Mouse (Mus musculus) forebrain, postnatal 0 days (tissue): ENCODE data around the gene Smn1. TPM values are rescaled to one million over a fixed set of nuclear protein-coding genes. Genes with fewer than 3 reads are reported as not detected.
"Not testable (repeated sequence)": the region's sequence is repeated elsewhere in the genome, so short reads cannot be mapped to it uniquely, and the experiment has no call there.

ENCODE experiments used
- ATAC-seq: fragments of 200-750 bp; cut with Nextera tagmentation; 2 replicates; pipeline ENCODE4 v1.8.0; 2017; ENCODE audit warnings: mild to moderate bottlenecking, moderate library complexity
- DNase-seq: peaks from one replicate; pipeline ENCODE4 v3.0.0-alpha.2; 2015
- H3K27ac ChIP-seq: fragments of 300-500 bp; sonication (generic); 2 replicates; pipeline ENCODE4 v1.5.1; 2014; ENCODE audit warnings: low read depth, mild to moderate bottlenecking, antibody characterized with exemption, low read length, moderate library complexity, mixed read lengths
- H3K27me3 ChIP-seq: fragments of 300-500 bp; sonication (generic); 2 replicates; pipeline ENCODE4 v1.6.1; 2014; ENCODE audit warnings: mild to moderate bottlenecking, low read length, mixed read lengths; ENCODE audit not compliant: insufficient read depth
- H3K36me3 ChIP-seq: fragments of 300-500 bp; sonication (generic); 2 replicates; pipeline ENCODE4 v1.6.1; 2014; ENCODE audit warnings: mild to moderate bottlenecking, moderate library complexity; ENCODE audit not compliant: insufficient read depth
- H3K4me1 ChIP-seq: fragments of 300-500 bp; sonication (generic); 2 replicates; pipeline ENCODE4 v1.6.1; 2014; ENCODE audit warnings: antibody characterized with exemption; ENCODE audit not compliant: insufficient read depth
- H3K4me2 ChIP-seq: fragments of 300-500 bp; sonication (generic); 2 replicates; pipeline ENCODE4 v1.6.1; 2014; ENCODE audit warnings: low read depth, mild to moderate bottlenecking, moderate library complexity
- H3K4me3 ChIP-seq: fragments of 300-500 bp; sonication (generic); 2 replicates; pipeline ENCODE4 v1.5.1; 2014; ENCODE audit warnings: low read depth, low read length, mixed read lengths
- H3K9ac ChIP-seq: fragments of 300-500 bp; sonication (generic); 2 replicates; pipeline ENCODE4 v1.6.1; 2014; ENCODE audit warnings: mild to moderate bottlenecking
- H3K9me3 ChIP-seq: fragments of 300-500 bp; sonication (generic); 2 replicates; pipeline ENCODE4 v1.6.1; 2016; ENCODE audit warnings: low read length
- polyA plus RNA-seq: library from polyadenylated mRNA; unstranded; fragments of >200 nt; fragmentation: Nextera tagmentation; extraction: Ambion mirVana; gene quantifications from 2 replicates; pipeline ENCODE4 v1.2.1, GENCODE M21; 2015
- total RNA-seq: library from RNA; depleted of rRNA; stranded (reverse); fragments of >200 nt; gene quantifications from 2 replicates; pipeline ENCODE4 v1.2.3, GENCODE M21; 2014; rRNA removed

Gene Smn1
- total and polyA plus RNA-seq, 2 experiments from 2014 or later: 31.4 to 51.8 TPM

GRCm38 (mm10) chr13:100183111-100183510 is 58.5 kb downstream of the Smn1 start:
- H3K27me3 ChIP-seq, H3K4me3 ChIP-seq, H3K4me1 ChIP-seq, DNase-seq, H3K9ac ChIP-seq, H3K9me3 ChIP-seq, ATAC-seq, H3K27ac ChIP-seq, H3K36me3 ChIP-seq, H3K4me2 ChIP-seq: not testable (repeated sequence)

Other genes starting within 250 kb of the Smn1 start
- gene Cartpt, start 223.8 kb upstream of the Smn1 start, total RNA-seq: 3.0 and 3.2 TPM in 2 replicates
- gene Cartpt, start 223.8 kb upstream of the Smn1 start, polyA plus RNA-seq: 4.4 and 8.0 TPM in 2 replicates
- gene Mccc2, start 109.2 kb upstream of the Smn1 start, total RNA-seq: 22.8 and 28.0 TPM in 2 replicates
- 32.2 and 34.2 TPM in 2 replicates for gene Mccc2, start 109.2 kb upstream of the Smn1 start, polyA plus RNA-seq
- 23.9 and 32.1 TPM in 2 replicates for gene Bdp1, start 20.8 kb upstream of the Smn1 start, total RNA-seq
- 10.6 and 19.1 TPM in 2 replicates for gene Bdp1, start 20.8 kb upstream of the Smn1 start, polyA plus RNA-seq
- 157 and 264 TPM in 2 replicates for gene Serf1, start 16.8 kb upstream of the Smn1 start, total RNA-seq
- 388 and 523 TPM in 2 replicates for gene Serf1, start 16.8 kb upstream of the Smn1 start, polyA plus RNA-seq
- 0.46 and 0.76 TPM in 2 replicates for gene Naip2, start 77.2 kb downstream of the Smn1 start, total RNA-seq
- 0.08 and 0.17 TPM in 2 replicates for gene Naip2, start 77.2 kb downstream of the Smn1 start, polyA plus RNA-seq
- gene Naip5, start 121.5 kb downstream of the Smn1 start, total RNA-seq: 0.33 and 0.38 TPM in 2 replicates
- 0.11 and 0.18 TPM in 2 replicates for gene Naip5, start 121.5 kb downstream of the Smn1 start, polyA plus RNA-seq
- gene Naip6, start 192.8 kb downstream of the Smn1 start, total RNA-seq: 0.10 and 0.23 TPM in 2 replicates
- 0.02 TPM in 1 of 2 replicates, not detected in the other for gene Naip6, start 192.8 kb downstream of the Smn1 start, polyA plus RNA-seq